Mouse (Mus musculus) hindbrain, embryonic 11.5 days (tissue): Measurements from ENCODE around the gene Mtr. TPM values are rescaled to one million over a fixed set of nuclear protein-coding genes. Genes with fewer than 3 reads are reported as not detected.

ENCODE experiments used
- polyA plus RNA-seq: library from polyadenylated mRNA; unstranded; fragments of >200 nt; fragmentation: Nextera tagmentation; extraction: Ambion mirVana; gene quantifications from 2 replicates; pipeline ENCODE4 v1.2.1, GENCODE M21; 2014

Mtr gene
- polyA plus RNA-seq, 1 experiment from 2014 or later: 11.5 TPM

Other genes starting within 250 kb of the Mtr start
- 0.39 and 1.5 TPM in 2 replicates for gene Ryr2, start 151.2 kb downstream of the Mtr start, polyA plus RNA-seq
- 3.3 and 5.8 TPM in 2 replicates for gene Actn2, start 82.6 kb upstream of the Mtr start, polyA plus RNA-seq
- 36.2 and 37.2 TPM in 2 replicates for gene Heatr1, start 136.9 kb upstream of the Mtr start, polyA plus RNA-seq
- 12.2 and 12.3 TPM in 2 replicates for gene Lgals8, start 206.8 kb upstream of the Mtr start, polyA plus RNA-seq